21 mouse cellular contexts compared by ENCODE assay signal in the genomic region with DNA sequence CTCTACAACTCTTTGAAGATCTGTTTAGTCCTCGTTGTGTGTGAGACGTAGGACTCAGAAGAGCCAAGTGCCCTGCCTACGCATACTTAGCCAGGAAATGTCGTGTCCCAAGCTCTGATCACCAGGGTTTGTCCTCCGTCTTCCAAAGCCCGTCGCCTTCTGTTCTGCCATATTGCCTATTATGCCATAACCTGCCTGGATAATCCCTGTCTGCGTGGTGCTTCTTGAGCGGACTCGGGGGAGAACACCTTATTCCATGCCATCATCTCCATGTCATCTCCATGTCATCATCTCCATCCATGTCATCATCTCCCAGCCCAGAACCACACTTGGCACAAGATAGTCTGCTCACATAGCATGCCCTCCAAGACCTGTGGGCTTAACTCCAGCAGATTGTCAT.
DNase-seq lines count a peak whose midpoint lies in the region; ATAC-seq and TF ChIP-seq lines count a peak whose summit lies in the region.
"Had no signal": no experiment of that assay in that cellular context is flagged by ENCODE, and none has a peak within 500 bp of the region (broad histone marks: within the 10 kb centered on the region; RNA-seq: fewer than 3 reads in every experiment).

No protein-coding gene starts in this region.

- H3K4me1 ChIP-seq in heart, embryonic 11.5 days (ENCODE audit: control insufficient read depth, insufficient read depth, low read length), result peaks cover 16% of the 10 kb centered on the region
- H3K4me1 ChIP-seq in liver, postnatal 0 days (ENCODE audit: insufficient read depth), result no peaks in the 10 kb centered on the region
- no peaks in the 10 kb centered on the region for H3K4me1 ChIP-seq in liver, embryonic 12.5 days
- peaks cover 19% of the 10 kb centered on the region for H3K4me1 ChIP-seq in embryonic facial prominence, embryonic 10.5 days

- no peak overlapping the region for H3K9ac ChIP-seq in heart, embryonic 11.5 days (ENCODE audit: low read depth, low read length)
- no peak overlapping the region for H3K9ac ChIP-seq in liver, postnatal 0 days (replicated peaks)
- no peak overlapping the region for H3K9ac ChIP-seq in liver, embryonic 12.5 days
- H3K9ac ChIP-seq: embryonic facial prominence, embryonic 12.5 days; embryonic facial prominence, embryonic 15.5 days; hindbrain, embryonic 12.5 days had no signal

- DNase-seq in cerebellum, adult 11 months, result peak; percentile 7
- DNase-seq in cerebellum, postnatal 4 days (ENCODE audit: low spot score in 2 of 2), result no peak
- DNase-seq in heart, adult 11 months, result peak; percentile 79
- DNase-seq in liver, postnatal 0 days, result peak; percentile 6
- DNase-seq in embryonic facial prominence, embryonic 10.5 days (ENCODE audit: low spot score), result peak; percentile 6
- DNase-seq in urinary bladder, postnatal 10 days (ENCODE audit: low spot score), result no peak
- DNase-seq: adrenal gland, adult 8-10 months; adrenal gland, postnatal 25 days; cerebellum, adult 9-10 months; forebrain, postnatal 0 days; gastrocnemius, postnatal 10 days; gastrocnemius, postnatal 36 days had no signal

- no peak for ATAC-seq in heart, embryonic 11.5 days (replicated peaks; ENCODE audit: insufficient number of reproducible peaks, low FRiP score, low TSS enrichment)
- no peak for ATAC-seq in liver, postnatal 0 days
- ATAC-seq in liver, embryonic 12.5 days, result no peak
- ATAC-seq: activated CD4-positive, CD25-positive, alpha-beta regulatory T cell, adult 4 months; hindbrain, postnatal 0 days; inflammation-experienced regulatory T-cells, adult 6 months; intestine, postnatal 0 days had no signal

- H3K9me3 ChIP-seq in heart, embryonic 11.5 days (replicated peaks; ENCODE audit: control insufficient read depth, low read length), result no peaks in the 10 kb centered on the region
- no peaks in the 10 kb centered on the region for H3K9me3 ChIP-seq in liver, postnatal 0 days (ENCODE audit: low read length)
- no peaks in the 10 kb centered on the region for H3K9me3 ChIP-seq in liver, embryonic 12.5 days (replicated peaks)
- no peaks in the 10 kb centered on the region for H3K9me3 ChIP-seq in embryonic facial prominence, embryonic 10.5 days
- H3K9me3 ChIP-seq: embryonic facial prominence, embryonic 12.5 days; embryonic facial prominence, embryonic 15.5 days; hindbrain, embryonic 12.5 days had no signal

- H3K4me2 ChIP-seq in heart, embryonic 11.5 days, result no peak overlapping the region
- H3K4me2 ChIP-seq in liver, postnatal 0 days (ENCODE audit: low read depth, low read length), result no peak overlapping the region
- H3K4me2 ChIP-seq in liver, embryonic 12.5 days, result no peak overlapping the region
- H3K4me2 ChIP-seq: embryonic facial prominence, embryonic 12.5 days; embryonic facial prominence, embryonic 15.5 days; hindbrain, embryonic 12.5 days had no signal

- no peaks in the 10 kb centered on the region for H3K27me3 ChIP-seq in heart, embryonic 11.5 days (ENCODE audit: control insufficient read depth, insufficient read depth, low read length)
- no peaks in the 10 kb centered on the region for H3K27me3 ChIP-seq in liver, postnatal 0 days (ENCODE audit: insufficient read depth, low read length)
- H3K27me3 ChIP-seq in liver, embryonic 12.5 days (replicated peaks), result no peaks in the 10 kb centered on the region
- no peaks in the 10 kb centered on the region for H3K27me3 ChIP-seq in embryonic facial prominence, embryonic 10.5 days (replicated peaks; ENCODE audit: low read depth, poor library complexity, severe bottlenecking)
- H3K27me3 ChIP-seq: embryonic facial prominence, embryonic 12.5 days; embryonic facial prominence, embryonic 15.5 days; hindbrain, embryonic 12.5 days had no signal

- TF ChIP-seq CTCF in liver, postnatal 0 days (IDR thresholded peaks at IDR 0.05; ENCODE audit: low read depth), result no peak

- 93% methylated on average over 10 of the region's 10 CpGs for WGBS in heart, embryonic 11.5 days (ENCODE audit: insufficient replicate concordance)
- WGBS in liver, postnatal 0 days (ENCODE audit: insufficient replicate concordance), result 82% methylated on average over 10 of the region's 10 CpGs
- 75% methylated on average over 10 of the region's 10 CpGs for WGBS in liver, embryonic 12.5 days (ENCODE audit: insufficient replicate concordance)
- 93% methylated on average over 10 of the region's 10 CpGs for WGBS in embryonic facial prominence, embryonic 10.5 days

- no peak overlapping the region for H3K27ac ChIP-seq in heart, embryonic 11.5 days (ENCODE audit: low read depth, low read length)
- no peak overlapping the region for H3K27ac ChIP-seq in liver, postnatal 0 days (ENCODE audit: low read depth)
- no peak overlapping the region for H3K27ac ChIP-seq in liver, embryonic 12.5 days
- H3K27ac ChIP-seq in embryonic facial prominence, embryonic 10.5 days (replicated peaks), result no peak overlapping the region
- H3K27ac ChIP-seq: embryonic facial prominence, embryonic 12.5 days; embryonic facial prominence, embryonic 15.5 days had no signal

- TF ChIP-seq EP300 in liver, postnatal 0 days (IDR thresholded peaks at IDR 0.05; ENCODE audit: low read depth), result no peak

- no peaks in the 10 kb centered on the region for H3K36me3 ChIP-seq in heart, embryonic 11.5 days (ENCODE audit: control insufficient read depth, insufficient read depth, low read length)
- no peaks in the 10 kb centered on the region for H3K36me3 ChIP-seq in liver, postnatal 0 days (replicated peaks; ENCODE audit: insufficient read depth, low read length)
- H3K36me3 ChIP-seq in liver, embryonic 12.5 days, result no peaks in the 10 kb centered on the region
- H3K36me3 ChIP-seq in embryonic facial prominence, embryonic 10.5 days (replicated peaks), result no peaks in the 10 kb centered on the region
- H3K36me3 ChIP-seq: embryonic facial prominence, embryonic 12.5 days; embryonic facial prominence, embryonic 15.5 days; hindbrain, embryonic 12.5 days had no signal

- H3K4me3 ChIP-seq in heart, embryonic 11.5 days (ENCODE audit: low read depth, low read length), result no peak overlapping the region
- no peak overlapping the region for H3K4me3 ChIP-seq in liver, postnatal 0 days (ENCODE audit: low read depth, low read length)
- H3K4me3 ChIP-seq in liver, embryonic 12.5 days, result no peak overlapping the region
- H3K4me3 ChIP-seq in embryonic facial prominence, embryonic 10.5 days, result no peak overlapping the region
- H3K4me3 ChIP-seq: embryonic facial prominence, embryonic 12.5 days; embryonic facial prominence, embryonic 15.5 days; hindbrain, embryonic 12.5 days had no signal

Comparison
In these comparisons a context has a peak if more than half of its experiments do, and no peak if none do; other contexts are left out.
1. DNase-seq: peak in cerebellum, adult 11 months (single experiment), heart, adult 11 months (single experiment), liver, postnatal 0 days (single experiment) and embryonic facial prominence, embryonic 10.5 days (single experiment); none in cerebellum, postnatal 4 days (0 of 2) and urinary bladder, postnatal 10 days (single experiment).